Mouse (Mus musculus) olfactory bulb, adult 2 months (tissue): ENCODE results near the gene Gnl1.

Source experiments
- CTCF ChIP-seq: fragments of 200-500 bp; IDR thresholded peaks from 2 replicates; pipeline ENCODE4 v1.5.1; 2012; ENCODE audit warnings: low read depth, mild to moderate bottlenecking, low read length, moderate library complexity; ENCODE audit not compliant: insufficient read depth
- POLR2A ChIP-seq: fragments of 200-500 bp; IDR thresholded peaks from 2 replicates; pipeline ENCODE4 v1.6.1; 2012; ENCODE audit warnings: mild to moderate bottlenecking, low read depth, low read length, moderate library complexity; ENCODE audit not compliant: insufficient read depth

GRCm38 (mm10) chr17:35963279-35963678, 16.4 kb upstream of the Gnl1 start:
- TF ChIP-seq POLR2A = no peak
- TF ChIP-seq CTCF = no peak
